Mouse (Mus musculus) B cell, adult 2 months (primary cell): Measurements from ENCODE around the gene Sgms1.
A peak's percentile ranks its signal among the peaks of the same experiment; 100 is the strongest.

Experiments used
- DNase-seq, 2 experiments: peaks; one replicate each; pipeline ENCODE4 v3.0.0; 2022

The Sgms1 gene

DNA sequence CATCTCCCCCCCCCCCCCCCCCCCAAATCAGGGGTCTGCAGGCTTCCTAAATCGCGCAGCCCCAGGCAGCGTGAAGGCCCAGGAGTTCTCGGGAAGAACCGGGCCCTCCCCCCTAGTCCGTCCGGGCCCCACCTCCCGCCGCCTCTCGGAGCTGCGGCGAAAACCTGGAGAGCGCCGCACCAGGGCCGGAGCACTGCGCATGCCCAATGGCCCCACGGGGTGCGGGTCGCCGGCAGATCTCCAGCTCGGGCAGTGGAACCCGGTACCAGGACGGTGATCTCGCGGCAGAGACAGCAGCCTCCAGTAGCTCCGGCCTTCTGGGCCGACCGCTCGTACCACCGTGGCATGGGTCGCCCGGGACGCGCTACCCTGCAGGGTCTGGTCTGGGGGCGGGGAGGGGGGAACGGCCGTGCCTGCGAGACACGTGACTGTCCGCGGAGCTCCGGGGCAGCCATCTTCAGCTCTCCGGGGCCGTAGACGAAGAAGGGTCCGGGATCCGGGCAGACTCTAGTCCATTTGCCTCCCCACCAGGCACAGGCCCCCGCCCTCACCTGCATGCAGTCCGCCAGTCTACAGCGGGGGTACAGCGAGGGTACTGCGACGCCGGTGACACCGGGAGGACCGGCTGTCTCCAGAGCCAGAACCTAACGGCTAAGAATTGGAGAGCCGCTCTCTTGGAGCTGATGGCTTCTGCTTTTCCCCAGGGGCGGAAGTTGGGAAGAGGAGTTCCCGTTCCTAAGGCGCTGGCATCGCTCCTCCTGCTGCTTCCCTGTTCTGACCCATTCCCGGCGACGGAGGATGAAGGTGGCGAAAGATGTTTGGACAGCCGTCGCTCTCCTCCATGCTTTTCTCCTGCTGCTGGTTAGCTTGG, at the start of gene Sgms1:
Gene Sgms1, minus strand, starts transcription at position 714 of the 871 bp plus-strand sequence.
- peak; percentile 75 to 76 for DNase-seq

DNA sequence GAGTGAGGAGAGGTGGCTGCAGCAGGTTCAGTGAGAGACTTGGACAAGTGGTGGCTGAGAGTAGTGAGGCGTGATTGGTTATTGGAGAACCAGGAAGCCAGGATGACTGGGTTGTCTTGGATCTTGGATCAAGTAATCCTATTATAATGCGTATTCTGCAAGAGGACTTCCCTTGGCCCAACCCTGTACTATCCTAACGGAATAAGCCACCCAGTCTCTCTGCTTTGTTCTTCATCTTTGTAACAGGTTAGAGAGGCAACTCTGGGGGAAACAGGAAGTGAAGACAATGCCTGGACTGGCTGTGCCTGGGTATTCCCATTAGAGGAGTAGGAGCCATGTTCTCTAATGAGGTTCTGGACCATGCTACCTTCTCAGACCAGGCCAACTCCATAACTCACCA, 36.3 kb upstream of the Sgms1 start:
- DNase-seq: no peak

DNA sequence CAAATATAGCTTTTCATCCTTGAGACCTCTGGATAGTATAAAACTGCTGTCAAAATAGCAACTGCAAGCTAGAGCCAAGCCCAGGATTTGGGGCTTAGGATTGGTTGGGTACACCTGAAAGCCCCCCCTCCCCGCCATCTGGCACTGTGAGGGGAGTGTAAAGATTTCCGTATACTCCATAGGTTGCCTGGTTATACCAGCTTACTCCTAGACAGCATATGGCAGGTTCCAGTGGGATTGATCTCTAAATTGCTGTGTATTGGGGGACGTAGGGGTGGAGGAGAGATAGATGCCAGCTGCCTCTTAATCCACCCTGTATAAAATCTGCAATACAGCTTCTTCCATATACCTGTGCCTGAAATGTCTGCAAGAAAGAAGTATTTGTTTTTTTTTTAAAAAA, 35.2 kb upstream of the Sgms1 start:
- DNase-seq: no peak

DNA sequence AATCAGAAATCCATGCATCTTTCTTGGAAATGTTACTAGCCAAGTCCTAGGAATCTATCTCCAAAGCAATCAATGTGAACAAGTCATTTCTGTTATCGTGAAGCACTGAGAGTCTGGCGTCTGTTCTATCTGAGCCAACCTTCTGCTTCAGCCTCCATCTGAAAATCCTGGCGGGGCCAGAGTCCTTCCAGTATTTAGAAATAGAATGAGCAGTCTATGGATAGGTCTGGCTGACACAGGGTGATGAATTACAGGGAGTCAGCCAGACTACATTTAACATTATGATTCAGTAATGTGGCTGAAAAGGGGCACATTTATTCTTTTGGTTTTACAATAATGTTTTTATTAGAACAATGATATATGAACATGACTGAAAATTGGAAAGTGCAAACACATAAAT, 29.6 kb upstream of the Sgms1 start:
- DNase-seq: no peak

DNA sequence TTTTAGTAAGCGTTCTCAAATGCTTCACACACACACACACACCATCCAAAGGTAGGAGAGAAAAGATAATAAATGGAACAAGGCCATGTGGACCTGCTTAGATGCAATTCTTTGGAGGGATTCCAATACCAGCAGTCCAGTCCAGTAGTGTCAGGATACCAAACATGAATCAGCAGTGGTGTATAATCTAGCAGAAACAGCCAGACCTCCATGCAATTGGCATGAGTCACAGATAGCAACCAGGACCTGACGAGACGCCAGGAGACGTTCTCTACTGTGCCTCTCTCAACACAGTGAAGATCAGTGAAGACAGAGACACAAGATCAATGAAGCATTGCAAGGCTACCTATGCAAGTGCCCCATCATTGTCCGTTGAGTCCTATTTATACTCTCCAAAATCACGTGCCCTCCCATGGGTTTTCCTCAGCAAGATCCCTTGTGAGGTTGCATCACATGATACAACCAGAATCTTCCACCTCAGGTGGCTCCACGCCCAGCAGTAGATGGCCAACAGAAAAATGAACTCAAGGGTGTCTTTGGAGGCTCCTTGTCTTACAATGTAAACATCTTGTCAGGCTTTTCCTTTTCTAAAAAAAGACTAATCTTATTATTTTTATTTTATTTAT, 27.3 kb upstream of the Sgms1 start:
- DNase-seq: no peak

DNA sequence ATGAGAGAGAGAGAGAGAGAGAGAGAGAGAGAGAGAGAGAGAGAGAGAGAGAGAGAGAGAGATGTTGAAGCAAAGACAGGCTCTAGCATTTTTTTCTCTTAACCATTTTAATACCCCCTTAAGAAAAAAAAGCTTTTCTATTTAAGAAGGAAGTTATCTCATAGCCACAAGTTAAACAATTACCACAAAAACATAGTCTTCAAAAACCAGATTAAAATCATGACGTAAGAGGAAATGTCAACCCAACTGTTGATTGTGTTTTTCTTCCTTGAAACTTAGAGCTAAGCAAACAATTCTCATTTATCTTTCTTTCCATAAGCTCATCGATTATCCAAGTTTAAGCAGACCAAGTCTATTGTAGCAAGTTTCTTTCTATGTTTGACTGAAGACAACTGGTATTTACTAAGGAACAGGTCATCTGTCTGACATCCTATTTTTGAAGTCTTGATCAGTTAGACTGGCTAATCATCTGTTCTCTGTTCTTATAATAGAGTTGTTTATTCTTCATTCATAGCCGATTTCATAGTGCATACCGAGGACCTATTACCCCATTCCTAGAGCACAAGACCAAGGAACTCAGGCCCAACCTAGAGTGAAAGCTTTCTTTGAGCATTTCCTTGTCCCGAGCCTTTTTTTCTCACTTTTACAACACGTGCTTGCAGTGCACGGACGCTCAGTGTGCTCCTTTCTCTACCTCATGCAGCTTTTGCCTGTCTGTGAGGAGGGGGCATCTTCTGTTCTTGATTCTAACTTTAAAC, 20.3 kb upstream of the Sgms1 start:
- DNase-seq: no peak

DNA sequence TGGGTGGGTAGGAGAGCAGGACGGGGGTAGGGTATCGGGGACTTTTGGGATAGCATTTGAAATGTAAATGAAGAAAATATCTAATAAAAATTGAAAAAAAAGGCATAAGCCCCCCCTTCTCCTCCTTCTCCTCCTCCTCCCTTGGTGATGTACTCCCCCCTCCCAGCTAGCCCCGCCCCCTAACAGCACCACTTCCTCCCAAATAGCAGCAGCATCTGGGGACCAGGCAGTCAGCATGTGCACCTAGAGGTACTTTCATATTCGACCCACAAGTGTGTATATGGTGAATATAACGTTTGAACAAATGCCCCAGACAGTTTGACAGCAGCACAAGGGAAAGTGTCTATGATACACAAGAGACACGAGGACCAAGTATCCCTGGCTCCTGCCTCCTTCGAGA, 17.2 kb upstream of the Sgms1 start:
- peak; percentile 60 to 64 for DNase-seq

DNA sequence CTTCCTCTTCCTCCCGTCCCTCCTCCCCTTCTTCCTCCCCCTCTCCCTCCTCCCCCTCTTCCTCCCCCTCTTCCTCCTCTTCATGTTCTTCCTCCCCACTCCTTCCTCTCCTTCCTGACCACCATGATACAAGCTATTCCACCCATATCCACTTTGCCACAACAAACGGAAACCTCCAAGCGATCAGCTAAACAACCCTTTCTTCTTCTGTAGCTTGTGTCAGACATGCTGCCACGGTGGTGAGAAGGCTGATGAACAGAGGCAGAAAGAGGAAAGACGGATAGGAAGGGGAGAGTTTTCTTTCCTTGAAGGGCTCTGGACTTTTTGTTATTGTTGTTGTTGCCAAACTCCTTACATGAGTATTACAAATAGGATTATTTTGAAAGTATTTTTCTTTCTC, 14.9 kb upstream of the Sgms1 start:
- no peak for DNase-seq

DNA sequence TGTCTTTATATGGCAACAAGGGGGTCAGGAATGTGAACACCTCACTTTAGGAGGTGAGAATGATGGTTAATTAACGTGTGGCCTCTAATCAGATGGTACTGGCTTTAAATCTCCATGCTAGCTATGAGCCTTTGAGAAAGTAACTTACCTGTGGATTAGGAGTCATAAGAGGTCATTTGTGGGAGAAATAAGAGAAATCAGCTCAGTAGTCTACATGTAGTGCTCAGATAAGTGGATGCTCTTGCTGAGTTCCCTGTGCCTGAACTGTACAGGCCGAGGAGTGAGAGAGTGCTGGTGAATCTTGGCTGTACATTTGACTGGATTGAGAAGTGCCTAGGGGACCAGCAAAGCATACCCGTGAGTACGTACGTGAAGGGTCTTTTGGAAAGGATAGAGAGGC, 14.3 kb upstream of the Sgms1 start:
- no peak for DNase-seq

DNA sequence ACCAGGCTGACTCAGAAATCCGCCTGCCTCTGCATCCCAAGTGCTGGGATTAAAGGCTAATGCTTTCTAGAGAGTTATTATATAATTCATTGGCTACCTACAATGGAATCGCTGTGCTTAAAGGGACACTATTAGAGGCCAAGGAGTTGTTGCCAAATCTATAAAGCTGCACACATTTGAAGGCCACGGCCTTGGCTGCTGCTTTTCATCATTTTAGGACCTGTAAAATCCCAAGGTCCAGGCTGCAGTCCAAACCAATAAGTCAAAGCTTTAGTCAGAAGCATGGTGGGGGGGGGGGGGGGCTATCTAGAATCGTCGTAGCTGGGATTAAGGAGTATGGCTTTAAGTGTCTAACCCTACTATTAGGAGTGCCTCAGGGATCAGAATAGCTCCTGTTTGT, 9.0 kb upstream of the Sgms1 start:
- DNase-seq: no peak

DNA sequence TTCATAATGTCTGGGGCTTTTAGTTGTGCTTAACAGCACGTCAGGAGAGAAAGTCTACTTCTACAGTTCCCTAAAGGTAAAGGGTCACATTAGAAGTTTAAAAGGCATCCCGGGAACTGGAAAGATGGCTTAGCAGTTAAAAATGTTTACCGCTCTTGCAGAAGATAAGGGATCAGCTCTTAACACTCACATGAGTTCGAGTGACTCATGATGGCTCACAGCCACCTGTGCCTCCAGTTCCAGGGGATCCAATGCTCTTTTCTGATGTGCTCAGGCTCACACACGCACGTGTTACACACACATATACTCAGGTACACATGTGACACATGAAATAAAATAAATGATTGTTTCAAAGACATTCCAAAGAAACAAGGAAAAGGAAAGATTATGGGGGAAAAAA, 6.8 kb upstream of the Sgms1 start:
- DNase-seq: no peak

DNA sequence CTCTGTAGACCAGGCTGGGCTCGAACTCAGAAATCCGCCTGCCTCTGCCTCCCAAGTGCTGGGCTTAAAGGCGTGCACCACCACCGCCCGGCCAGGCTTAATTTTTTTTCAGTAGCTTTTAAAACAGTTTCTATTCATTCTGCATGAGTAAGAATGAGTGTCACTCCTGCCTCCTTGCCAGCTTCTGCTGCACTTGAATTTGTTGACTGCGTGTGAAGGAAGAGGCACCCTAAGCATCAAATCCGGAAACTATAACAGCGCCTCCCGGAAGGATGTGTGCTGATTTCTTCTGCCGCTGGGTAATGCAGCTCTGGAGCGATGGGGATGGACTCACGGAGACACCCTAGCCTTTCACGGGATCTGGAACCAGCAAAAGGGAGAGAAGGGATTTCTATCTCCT, 5.3 kb upstream of the Sgms1 start:
- DNase-seq: no peak

DNA sequence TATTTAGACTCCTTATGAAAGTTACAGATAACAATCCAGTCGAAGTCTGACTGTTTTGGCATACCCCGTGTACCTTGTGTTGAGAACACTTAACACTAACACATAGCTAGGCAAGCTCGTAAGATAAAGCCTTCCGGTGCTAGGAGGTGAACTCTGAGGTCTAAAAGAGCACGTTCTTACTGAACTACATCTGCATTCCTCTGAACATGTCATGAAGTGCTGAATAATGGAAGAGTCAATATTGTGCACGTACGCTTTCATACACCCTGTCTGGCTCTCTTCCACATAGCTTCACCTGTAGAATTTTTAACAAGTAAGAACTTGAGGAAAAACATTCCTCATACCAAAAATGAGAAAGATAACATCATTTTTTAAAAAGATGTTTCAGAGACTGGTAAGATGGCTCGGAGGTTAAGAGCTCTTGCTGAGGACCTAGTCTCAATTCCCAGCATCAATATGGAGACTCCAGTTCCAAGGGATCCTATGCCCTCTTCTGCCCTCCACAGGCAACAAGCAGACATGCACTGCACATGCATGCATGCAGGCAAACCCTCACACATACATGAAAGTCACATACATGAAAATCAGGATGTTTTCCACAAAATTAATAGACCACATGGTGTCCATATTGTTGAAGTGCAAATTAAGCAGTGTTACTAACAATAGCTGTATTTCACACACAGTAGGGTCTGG, 4.4 kb upstream of the Sgms1 start:
- DNase-seq: no peak

DNA sequence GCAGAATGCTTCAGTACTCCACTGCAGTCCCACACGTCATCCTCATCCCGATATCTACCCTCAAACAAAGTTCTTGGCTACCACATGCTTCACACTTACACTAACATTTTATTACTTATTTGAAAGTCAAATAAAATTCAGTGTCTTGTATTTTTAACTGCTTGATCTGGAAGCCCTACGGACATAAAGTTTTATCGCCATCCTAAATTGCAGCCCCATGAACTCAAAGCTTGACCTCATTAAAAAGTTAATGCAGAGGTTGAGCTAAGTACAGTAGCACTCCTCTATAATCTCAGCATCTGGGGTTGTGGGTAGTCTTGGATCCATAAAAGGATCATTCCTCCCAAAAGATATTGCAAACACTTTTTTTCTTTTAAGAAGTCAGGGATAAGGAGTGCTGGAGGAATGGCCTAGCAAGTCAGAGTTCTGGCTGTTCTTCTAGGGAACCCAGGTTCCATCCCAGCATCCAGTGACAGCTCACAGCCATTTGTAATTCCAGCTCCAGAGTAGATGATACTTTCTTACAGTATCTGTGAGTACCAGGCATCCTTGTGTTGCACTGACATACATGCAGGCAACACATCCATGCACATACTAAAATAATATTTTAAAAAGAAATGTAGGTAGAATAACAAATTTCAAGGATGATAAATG, 3.7 kb upstream of the Sgms1 start:
- DNase-seq: no peak

DNA sequence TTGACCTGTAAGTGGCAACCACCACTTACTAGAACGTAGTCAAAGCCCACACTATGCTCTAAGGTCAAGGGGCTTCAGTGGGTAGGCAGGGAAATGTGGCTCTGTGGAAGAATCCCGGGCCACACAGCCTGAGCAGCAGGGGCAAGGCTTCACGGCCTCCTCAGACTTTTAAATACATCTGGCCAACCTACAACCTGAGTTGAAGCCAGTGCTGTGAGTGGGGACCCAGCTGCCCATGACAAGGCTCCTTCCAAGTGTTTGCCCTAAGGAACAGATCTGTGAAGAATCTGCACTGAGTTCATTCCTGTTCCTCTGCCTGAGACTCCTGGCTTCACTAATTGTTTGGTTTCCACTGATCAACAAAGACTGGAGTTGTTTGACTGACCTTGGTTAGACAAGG, 1.9 kb upstream of the Sgms1 start:
- DNase-seq: no peak

DNA sequence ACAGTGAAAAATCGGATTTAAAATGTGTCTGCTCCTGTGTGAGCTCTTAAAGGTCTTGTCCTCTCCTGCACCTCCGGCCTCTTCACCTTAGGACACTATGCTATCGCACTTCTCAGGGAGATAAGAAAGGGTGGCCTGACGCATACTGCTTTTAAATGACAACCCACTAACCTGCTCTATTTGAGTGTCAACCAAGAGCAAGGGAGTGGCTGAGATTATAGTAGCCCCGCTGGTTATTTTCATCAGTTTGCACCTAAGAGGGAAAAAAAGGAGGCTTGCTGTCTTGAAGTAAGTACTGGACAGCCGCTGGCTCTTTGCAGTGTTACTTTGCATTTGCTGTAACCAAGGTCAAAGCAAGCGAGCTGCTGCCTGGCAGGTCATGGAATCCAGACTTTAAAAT, 602 bp upstream of the Sgms1 start:
- no peak for DNase-seq

DNA sequence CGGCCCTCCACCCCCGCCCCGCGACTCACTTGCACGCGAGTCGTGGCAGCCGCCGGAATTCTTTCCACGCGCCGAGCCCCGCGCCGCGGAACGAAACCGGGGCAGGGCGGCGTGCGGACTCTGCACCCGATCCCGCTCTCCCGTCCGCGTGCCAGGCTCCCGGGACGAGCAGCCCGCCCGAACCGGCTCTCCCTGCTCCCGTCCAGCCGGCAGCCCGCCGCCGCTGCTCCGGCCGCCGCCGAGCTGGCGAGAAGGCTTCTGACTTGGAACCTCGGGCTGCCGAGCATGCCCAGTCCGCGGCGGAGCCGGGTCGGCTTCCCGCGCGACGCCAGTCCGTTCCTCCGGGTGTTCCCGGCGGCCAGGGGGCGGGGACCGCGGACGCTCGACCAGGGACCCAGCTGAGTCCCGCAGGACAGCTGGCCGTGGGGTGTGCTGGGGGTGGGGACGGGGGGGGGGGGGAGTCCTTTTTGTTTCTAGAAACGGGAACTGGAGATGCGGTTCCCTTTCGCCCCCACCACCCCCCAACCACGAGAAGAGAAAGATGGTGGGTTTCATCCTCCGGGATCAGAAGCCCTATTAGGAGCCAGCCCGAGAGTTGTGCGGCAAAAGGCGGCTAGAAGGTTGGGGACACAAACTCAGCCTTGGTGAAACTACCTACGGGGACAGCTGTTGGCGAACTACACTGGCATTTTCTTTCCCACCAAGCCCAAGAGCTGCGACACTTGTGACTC, 1.2 kb downstream of the Sgms1 start:
- DNase-seq: peak; percentile 75 to 76

DNA sequence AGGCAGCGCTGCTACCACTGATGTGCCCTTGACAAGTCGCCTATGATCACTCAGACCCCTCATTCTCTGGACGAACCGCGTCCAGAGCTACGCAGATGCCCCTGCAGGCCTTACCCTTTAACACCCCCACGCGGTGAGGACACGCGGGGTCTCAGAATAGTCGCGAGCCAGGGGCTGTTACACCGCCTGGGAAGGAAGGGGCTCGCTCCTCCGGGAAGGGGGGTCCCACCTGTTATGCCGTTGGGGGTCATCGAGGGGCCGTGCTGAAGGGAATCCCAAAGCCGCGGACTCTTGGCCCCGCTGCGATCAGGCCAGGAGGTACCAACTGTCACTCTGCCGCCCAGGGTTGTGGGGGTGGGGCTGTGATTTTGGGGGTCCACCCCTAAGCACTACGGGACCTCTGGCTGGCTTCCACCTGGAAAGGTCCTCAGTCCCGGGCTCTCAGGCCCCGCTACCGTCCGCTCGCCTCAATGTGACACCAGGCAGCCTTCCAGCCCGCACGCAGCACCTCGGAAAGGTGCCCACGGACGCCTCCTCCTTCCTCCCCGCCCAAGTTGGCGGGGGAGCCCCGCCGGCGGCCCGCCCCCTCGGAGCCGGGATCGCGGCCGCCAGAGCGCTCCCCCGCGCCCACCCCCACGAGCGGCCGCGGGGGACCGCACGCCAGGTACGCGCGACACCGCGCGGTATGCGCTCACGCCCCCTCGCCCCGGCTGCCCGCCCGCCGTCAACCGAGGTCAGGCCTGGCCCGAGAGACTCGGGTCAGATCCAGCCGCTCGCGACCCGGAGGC, 1.9 kb downstream of the Sgms1 start:
- DNase-seq: peak; percentile 59 to 64

DNA sequence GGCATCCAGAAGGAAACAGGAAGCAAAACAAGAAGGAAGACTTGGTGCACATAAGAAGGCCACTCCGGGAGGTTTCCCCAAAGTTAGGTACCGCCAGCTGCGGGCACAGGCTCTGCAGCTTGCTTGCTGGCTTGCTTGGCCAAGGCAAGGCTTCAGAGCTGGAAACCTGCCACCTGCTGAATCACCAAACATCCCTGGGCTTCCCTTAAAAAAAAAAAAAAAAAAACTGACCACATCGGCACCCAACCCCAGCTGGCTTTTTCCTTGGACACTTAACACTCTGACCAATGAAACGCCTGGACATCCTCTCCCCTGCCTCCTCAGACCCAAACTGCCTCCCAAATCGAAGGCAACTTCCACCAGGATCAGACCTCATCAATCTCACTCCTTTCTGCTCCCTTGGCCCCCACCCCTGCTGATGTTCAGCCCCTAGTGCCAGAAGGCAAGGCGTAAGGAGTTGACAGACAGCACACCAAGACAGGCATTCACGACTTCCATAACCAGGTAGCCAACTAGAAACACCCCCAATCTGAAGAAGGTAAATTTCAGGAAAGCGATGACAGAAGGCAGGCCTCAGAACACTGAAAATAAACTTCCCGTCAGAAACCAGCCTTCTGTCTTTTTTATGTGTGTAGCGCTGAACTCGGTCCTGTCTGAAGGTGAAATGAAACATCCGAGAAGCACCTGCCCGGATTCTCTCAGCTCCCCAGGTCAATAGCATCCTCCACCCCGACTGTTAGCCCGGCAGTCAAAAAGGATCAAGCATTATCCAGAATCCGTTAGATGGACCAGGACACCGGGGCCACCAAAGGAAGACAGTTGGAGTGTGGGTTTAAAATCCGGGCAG, 2.7 kb downstream of the Sgms1 start:
- peak; percentile 24 to 30 for DNase-seq

DNA sequence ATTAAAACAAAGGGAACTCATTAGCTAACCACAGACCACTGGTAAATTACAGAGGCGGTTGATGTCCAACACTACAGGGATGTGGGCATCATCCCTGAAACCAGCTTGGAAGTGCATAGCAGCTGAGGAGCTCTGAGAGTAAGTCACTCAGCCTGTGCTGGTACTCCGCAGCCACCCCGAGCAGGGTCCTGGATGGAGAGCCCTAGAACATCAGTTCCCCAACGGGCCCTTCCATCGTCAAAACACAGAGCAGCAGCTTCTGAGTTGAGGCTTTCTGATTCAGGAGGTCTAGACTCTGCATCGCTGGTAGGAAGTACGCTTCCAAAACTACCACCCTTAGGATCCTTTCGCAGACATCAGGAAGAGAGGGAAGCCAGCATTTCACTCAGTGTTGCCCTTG, 5.8 kb downstream of the Sgms1 start:
- no peak for DNase-seq
